In genomic region chr16:46894576-46895203, GRCm38 (mm10) we compare ENCODE assay signal across 17 mouse cellular contexts.
A peak's percentile ranks its signal among the peaks of the same experiment; 100 is the strongest.
DNase-seq lines count a peak whose midpoint lies in the region; ATAC-seq and TF ChIP-seq lines count a peak whose summit lies in the region.
"Had no signal": no experiment of that assay in that cellular context is flagged by ENCODE, and none has a peak within 500 bp of the region (broad histone marks: within the 10 kb centered on the region; RNA-seq: fewer than 3 reads in every experiment).

No protein-coding gene starts in this region.

- DNase-seq in embryonic facial prominence, embryonic 11.5 days (ENCODE audit: low spot score): peak; percentile 3
- DNase-seq in embryonic facial prominence, embryonic 10.5 days (ENCODE audit: low spot score): no peak
- DNase-seq in neural tube, embryonic 10.5 days (ENCODE audit: extremely low spot score, low spot score): no peak
- DNase-seq in right cerebral cortex, postnatal 14 days: no peak
- no peak for DNase-seq in layer of hippocampus, adult 2 months (ENCODE audit: low spot score in 2 of 2)
- DNase-seq in layer of hippocampus, adult 18-20 months (ENCODE audit: low spot score in 2 of 2): no peak
- DNase-seq: adrenal gland, adult 8-10 months; heart, adult 18-20 months; lung, postnatal 36 days; thymus, postnatal 4 days had no signal

- H3K27ac ChIP-seq in embryonic facial prominence, embryonic 11.5 days (replicated peaks; ENCODE audit: low read depth, low read length): no peak overlapping the region
- H3K27ac ChIP-seq in embryonic facial prominence, embryonic 10.5 days (replicated peaks): no peak overlapping the region
- H3K27ac ChIP-seq in neural tube, embryonic 12.5 days: no peak overlapping the region
- H3K27ac ChIP-seq in hindbrain, embryonic 16.5 days (ENCODE audit: low read depth, low read length): no peak overlapping the region
- H3K27ac ChIP-seq in layer of hippocampus, adult 2 months: no peak overlapping the region
- H3K27ac ChIP-seq: kidney, postnatal 0 days; limb, embryonic 12.5 days; stomach, embryonic 15.5 days had no signal

- no peak overlapping the region for H3K9ac ChIP-seq in embryonic facial prominence, embryonic 11.5 days (replicated peaks; ENCODE audit: low read length)
- no peak overlapping the region for H3K9ac ChIP-seq in neural tube, embryonic 12.5 days
- no peak overlapping the region for H3K9ac ChIP-seq in hindbrain, embryonic 16.5 days (ENCODE audit: low read depth, low read length)
- H3K9ac ChIP-seq: limb, embryonic 12.5 days; stomach, embryonic 15.5 days had no signal

- H3K9me3 ChIP-seq in embryonic facial prominence, embryonic 11.5 days (replicated peaks; ENCODE audit: control insufficient read depth, low read length): no peaks in the 10 kb centered on the region
- no peaks in the 10 kb centered on the region for H3K9me3 ChIP-seq in embryonic facial prominence, embryonic 10.5 days
- no peaks in the 10 kb centered on the region for H3K9me3 ChIP-seq in neural tube, embryonic 12.5 days
- H3K9me3 ChIP-seq in hindbrain, embryonic 16.5 days (ENCODE audit: control insufficient read depth, low read length): no peaks in the 10 kb centered on the region
- H3K9me3 ChIP-seq: limb, embryonic 12.5 days; stomach, embryonic 15.5 days had no signal

- no peaks in the 10 kb centered on the region for H3K4me1 ChIP-seq in embryonic facial prominence, embryonic 11.5 days (ENCODE audit: control insufficient read depth, insufficient read depth, low read length)
- no peaks in the 10 kb centered on the region for H3K4me1 ChIP-seq in embryonic facial prominence, embryonic 10.5 days
- H3K4me1 ChIP-seq in neural tube, embryonic 12.5 days: no peaks in the 10 kb centered on the region
- no peaks in the 10 kb centered on the region for H3K4me1 ChIP-seq in hindbrain, embryonic 16.5 days (ENCODE audit: control insufficient read depth, insufficient read depth, low read depth, low read length)
- H3K4me1 ChIP-seq: limb, embryonic 12.5 days; stomach, embryonic 15.5 days had no signal

- no peak overlapping the region for H3K4me3 ChIP-seq in embryonic facial prominence, embryonic 11.5 days (ENCODE audit: low read depth, low read length)
- H3K4me3 ChIP-seq in embryonic facial prominence, embryonic 10.5 days: no peak overlapping the region
- no peak overlapping the region for H3K4me3 ChIP-seq in neural tube, embryonic 12.5 days
- H3K4me3 ChIP-seq in hindbrain, embryonic 16.5 days (ENCODE audit: low read length): no peak overlapping the region
- H3K4me3 ChIP-seq in layer of hippocampus, adult 2 months: no peak overlapping the region
- H3K4me3 ChIP-seq: erythroblast, embryonic 14.5 days; limb, embryonic 12.5 days; stomach, embryonic 15.5 days had no signal

- H3K4me2 ChIP-seq in embryonic facial prominence, embryonic 11.5 days (ENCODE audit: low read depth, low read length): no peak overlapping the region
- H3K4me2 ChIP-seq in neural tube, embryonic 12.5 days (replicated peaks): no peak overlapping the region
- no peak overlapping the region for H3K4me2 ChIP-seq in hindbrain, embryonic 16.5 days (ENCODE audit: low read length)
- H3K4me2 ChIP-seq: limb, embryonic 12.5 days; stomach, embryonic 15.5 days had no signal

- TF ChIP-seq CTCF in layer of hippocampus, adult 2 months (conservative IDR thresholded peaks at IDR 0.05): no peak

- H3K36me3 ChIP-seq in embryonic facial prominence, embryonic 11.5 days (replicated peaks; ENCODE audit: control insufficient read depth, insufficient read depth, low read depth, low read length): no peaks in the 10 kb centered on the region
- H3K36me3 ChIP-seq in embryonic facial prominence, embryonic 10.5 days (replicated peaks): no peaks in the 10 kb centered on the region
- H3K36me3 ChIP-seq in neural tube, embryonic 12.5 days: no peaks in the 10 kb centered on the region
- H3K36me3 ChIP-seq in hindbrain, embryonic 16.5 days (ENCODE audit: control insufficient read depth, insufficient read depth, low read length): no peaks in the 10 kb centered on the region
- H3K36me3 ChIP-seq: limb, embryonic 12.5 days; stomach, embryonic 15.5 days had no signal

- ATAC-seq in embryonic facial prominence, embryonic 11.5 days (replicated peaks; ENCODE audit: insufficient number of reproducible peaks, low FRiP score, low TSS enrichment, low read depth): no peak
- peak; percentile 71 for ATAC-seq in neural tube, embryonic 12.5 days (ENCODE audit: low FRiP score, low read depth)
- peak; percentile 60 for ATAC-seq in hindbrain, embryonic 16.5 days
- ATAC-seq: intestine, embryonic 16.5 days had no signal

- no peaks in the 10 kb centered on the region for H3K27me3 ChIP-seq in embryonic facial prominence, embryonic 11.5 days (ENCODE audit: control insufficient read depth, insufficient read depth, low read length)
- no peaks in the 10 kb centered on the region for H3K27me3 ChIP-seq in embryonic facial prominence, embryonic 10.5 days (replicated peaks; ENCODE audit: low read depth, poor library complexity, severe bottlenecking)
- no peaks in the 10 kb centered on the region; the same call in 1 of the 2 replicates for H3K27me3 ChIP-seq in neural tube, embryonic 12.5 days (replicated peaks)
- no peaks in the 10 kb centered on the region for H3K27me3 ChIP-seq in hindbrain, embryonic 16.5 days (replicated peaks; ENCODE audit: control insufficient read depth, insufficient read depth, low read length)
- H3K27me3 ChIP-seq: limb, embryonic 12.5 days; stomach, embryonic 15.5 days had no signal

- 54% methylated on average over 2 of the region's 2 CpGs for WGBS in embryonic facial prominence, embryonic 11.5 days
- WGBS in embryonic facial prominence, embryonic 10.5 days: 62% methylated on average over 2 of the region's 2 CpGs
- 31% methylated on average over 2 of the region's 2 CpGs for WGBS in neural tube, embryonic 12.5 days
- WGBS in hindbrain, embryonic 16.5 days: 46% methylated on average over 2 of the region's 2 CpGs
